Mouse (Mus musculus): ENCODE data around the gene Brms1l.

DNA sequence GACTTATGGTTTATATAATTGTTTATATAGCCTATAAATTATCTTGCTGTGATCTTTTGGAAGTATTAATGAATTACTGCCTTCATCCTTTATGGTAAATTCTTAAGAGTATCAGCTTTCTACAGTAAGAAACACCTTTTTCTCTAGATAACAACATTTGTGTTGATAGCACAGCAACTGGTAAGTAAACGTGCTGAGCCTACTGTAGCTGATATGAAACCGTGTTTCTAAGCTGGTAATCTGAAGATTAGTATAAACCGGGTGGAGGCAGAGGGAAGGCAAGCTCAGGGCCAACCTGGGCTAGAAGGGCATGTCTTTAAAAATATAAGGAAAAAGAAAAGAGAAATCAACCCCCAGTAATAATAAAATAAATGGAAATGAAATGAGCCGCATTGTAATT lies 31.6 kb downstream of the Brms1l start:
- TF ChIP-seq POLR2A (IDR thresholded peaks at IDR 0.05; ENCODE audit: insufficient read depth, low read length): no peak
- TF ChIP-seq CTCF (IDR thresholded peaks at IDR 0.05; ENCODE audit: low read depth, low read length): no peak
- no peak for TF ChIP-seq EP300 (IDR thresholded peaks at IDR 0.05; ENCODE audit: insufficient read depth, low read depth, low read length)

All from ES-Bruce4 (cell line).